19 mouse cellular contexts compared by ENCODE assay signal in the genomic region with DNA sequence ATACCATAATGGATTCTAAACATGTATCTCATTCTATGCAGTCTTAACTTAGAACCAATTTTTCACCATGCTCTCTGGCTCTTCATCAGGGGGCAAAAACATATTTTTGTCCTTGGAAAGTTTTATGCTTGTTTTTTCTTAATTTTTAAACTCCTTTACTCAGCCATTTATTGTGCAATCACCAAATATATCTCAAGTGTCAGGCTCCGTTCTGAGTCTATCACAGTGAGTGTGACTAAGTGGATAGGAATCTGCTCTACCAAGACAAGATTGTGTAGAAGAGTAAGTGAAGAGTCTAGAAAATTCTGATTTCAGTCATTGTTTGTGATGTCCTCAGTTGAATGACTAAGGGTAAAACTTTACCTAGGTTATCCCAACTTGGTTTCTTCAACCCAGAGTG.
DNase-seq lines count a peak whose midpoint lies in the region; ATAC-seq lines count a peak whose summit lies in the region.
"Had no signal": no experiment of that assay in that cellular context is flagged by ENCODE, and none has a peak within 500 bp of the region (broad histone marks: within the 10 kb centered on the region; RNA-seq: fewer than 3 reads in every experiment).

No protein-coding gene starts in this region.

- H3K4me2 ChIP-seq in heart, embryonic 15.5 days: no peak overlapping the region
- no peak overlapping the region for H3K4me2 ChIP-seq in heart, embryonic 12.5 days
- H3K4me2 ChIP-seq: hindbrain, embryonic 12.5 days; limb, embryonic 15.5 days; liver, embryonic 15.5 days; midbrain, embryonic 11.5 days had no signal

- peaks cover 23% of the 10 kb centered on the region; the same call in 1 of the 2 replicates for H3K36me3 ChIP-seq in heart, embryonic 15.5 days
- H3K36me3 ChIP-seq in heart, embryonic 12.5 days: peaks cover 8% of the 10 kb centered on the region

- no peak for ATAC-seq in heart, embryonic 15.5 days (replicated peaks; ENCODE audit: insufficient number of reproducible peaks, insufficient read depth, low FRiP score, low read depth)
- no peak for ATAC-seq in heart, embryonic 12.5 days (ENCODE audit: insufficient number of reproducible peaks, low FRiP score)
- ATAC-seq: forebrain, postnatal 0 days; intestine, postnatal 0 days had no signal

- H3K4me1 ChIP-seq in heart, embryonic 15.5 days (replicated peaks): no peaks in the 10 kb centered on the region; the same call in 1 of the 2 replicates
- peaks cover 3% of the 10 kb centered on the region; the same call in 1 of the 2 replicates for H3K4me1 ChIP-seq in heart, embryonic 12.5 days (replicated peaks)
- H3K4me1 ChIP-seq: hindbrain, embryonic 12.5 days; liver, embryonic 15.5 days had no signal

- 0 out of 2 replicates have a peak overlapping the region, but pooled peaks have one; percentile 42 for H3K27ac ChIP-seq in heart, embryonic 15.5 days
- no peak overlapping the region for H3K27ac ChIP-seq in heart, embryonic 12.5 days (ENCODE audit: poor library complexity, severe bottlenecking)
- H3K27ac ChIP-seq: embryonic facial prominence, embryonic 10.5 days; hindbrain, embryonic 12.5 days; left cerebral cortex, adult 2 months; limb, embryonic 15.5 days; liver, embryonic 15.5 days had no signal

- no peaks in the 10 kb centered on the region for H3K27me3 ChIP-seq in heart, embryonic 15.5 days
- no peaks in the 10 kb centered on the region for H3K27me3 ChIP-seq in heart, embryonic 12.5 days (replicated peaks)
- H3K27me3 ChIP-seq: hindbrain, embryonic 12.5 days; limb, embryonic 15.5 days; liver, embryonic 15.5 days had no signal

- 31% methylated on average over 1 of the region's 1 CpGs for WGBS in heart, embryonic 15.5 days
- 29% methylated on average over 1 of the region's 1 CpGs for WGBS in heart, embryonic 12.5 days

- H3K9me3 ChIP-seq in heart, embryonic 15.5 days (replicated peaks): no peaks in the 10 kb centered on the region
- no peaks in the 10 kb centered on the region for H3K9me3 ChIP-seq in heart, embryonic 12.5 days (replicated peaks)
- H3K9me3 ChIP-seq: embryonic facial prominence, embryonic 10.5 days; hindbrain, embryonic 12.5 days; limb, embryonic 15.5 days; liver, embryonic 15.5 days had no signal

- H3K4me3 ChIP-seq in heart, embryonic 15.5 days: no peak overlapping the region
- H3K4me3 ChIP-seq in heart, embryonic 12.5 days: no peak overlapping the region
- H3K4me3 ChIP-seq: embryonic facial prominence, embryonic 10.5 days; hindbrain, embryonic 12.5 days; left cerebral cortex, adult 2 months; limb, embryonic 15.5 days; liver, embryonic 15.5 days had no signal

- H3K9ac ChIP-seq in heart, embryonic 15.5 days: no peak overlapping the region
- H3K9ac ChIP-seq in heart, embryonic 12.5 days: no peak overlapping the region
- H3K9ac ChIP-seq: forebrain, postnatal 0 days; hindbrain, embryonic 12.5 days; limb, embryonic 15.5 days; liver, embryonic 15.5 days had no signal

- peak; percentile 52 for DNase-seq in lung, postnatal 25 days (ENCODE audit: low spot score)
- no peak for DNase-seq in lung, postnatal 4 days
- peak; percentile 89 for DNase-seq in NIH3T3 (ENCODE audit: low read depth)
- no peak for DNase-seq in adrenal gland, postnatal 4 days (ENCODE audit: low spot score in 2 of 2)
- no peak for DNase-seq in gastrocnemius, postnatal 10 days
- DNase-seq: cerebellum, adult 11-12 months; cerebellum, postnatal 10 days; forebrain, postnatal 0 days; left cerebral cortex, postnatal 4 days; thymus, postnatal 14 days had no signal

Comparison
In these comparisons a context has a peak if more than half of its experiments do, and no peak if none do; other contexts are left out.
1. DNase-seq: peak in lung, postnatal 25 days (single experiment) and NIH3T3 (single experiment); none in lung, postnatal 4 days (0 of 2), adrenal gland, postnatal 4 days (0 of 2) and gastrocnemius, postnatal 10 days (single experiment).